Mouse (Mus musculus) megakaryocyte progenitor cell, adult 5-6 weeks (primary cell): ENCODE results near the gene Erc2. TPM values are rescaled to one million over a fixed set of nuclear protein-coding genes. Genes with fewer than 3 reads are reported as not detected.
"Not testable (repeated sequence)": the region's sequence is repeated elsewhere in the genome, so short reads cannot be mapped to it uniquely, and the experiment has no call there.

Experiments
- ATAC-seq: replicated peaks from 2 replicates; pipeline ENCODE4 v1.8.0; 2016; ENCODE audit warnings: mild to moderate bottlenecking, moderate TSS enrichment, inconsistent platforms; ENCODE audit not compliant: poor library complexity
- total RNA-seq, 2 experiments: library from RNA; stranded (forward) in 1 of 2; stranded (reverse) in 1 of 2; fragments of 157-497, 149-512 nt in 1 of 2; fragments of 200-1000 nt in 1 of 2; gene quantifications; 2 replicates each; pipeline versions ENCODE4 v1.2.3 to v1.2.4; 2015 to 2017

Gene Erc2
- total RNA-seq (2015) (0.22 TPM in 1 of 2 replicates, not detected in the other), total RNA-seq (2017) (not detected in 2 replicates)

GRCm38 (mm10) chr14:27622176-27622922 lies at the start of gene Erc2:
Gene Erc2, plus strand, starts transcription at chr14:27622428.
- ATAC-seq: no peak

- ATAC-seq: no peak
These were observed 43.8 kb upstream of the Erc2 start for GRCm38 (mm10) chr14:27578443-27578842.

- ATAC-seq: not testable (repeated sequence)
These were observed 32.6 kb upstream of the Erc2 start for GRCm38 (mm10) chr14:27589616-27590015.

- no peak for ATAC-seq
These were observed 30.1 kb upstream of the Erc2 start for GRCm38 (mm10) chr14:27592163-27592562.

GRCm38 (mm10) chr14:27596265-27596664 lies 26.0 kb upstream of the Erc2 start:
- peak; percentile 100 for ATAC-seq

- ATAC-seq: no peak
These were observed 20.1 kb upstream of the Erc2 start for GRCm38 (mm10) chr14:27602136-27602535.

GRCm38 (mm10) chr14:27607419-27607818 lies 14.8 kb upstream of the Erc2 start:
- ATAC-seq: no peak

- no peak for ATAC-seq
These were observed 8.5 kb upstream of the Erc2 start for GRCm38 (mm10) chr14:27613766-27614165.

GRCm38 (mm10) chr14:27617286-27617685 lies 4.9 kb upstream of the Erc2 start:
- ATAC-seq: no peak

- ATAC-seq: no peak
These were observed 652 bp upstream of the Erc2 start for GRCm38 (mm10) chr14:27621576-27621975.

GRCm38 (mm10) chr14:27622923-27623219 lies 643 bp downstream of the Erc2 start:
- ATAC-seq: no peak

GRCm38 (mm10) chr14:27623368-27623767 lies 1.1 kb downstream of the Erc2 start:
- no peak for ATAC-seq

GRCm38 (mm10) chr14:27628701-27629100 lies 6.5 kb downstream of the Erc2 start:
- ATAC-seq: no peak

GRCm38 (mm10) chr14:27629369-27630012 lies 7.3 kb downstream of the Erc2 start:
- no peak for ATAC-seq

- no peak for ATAC-seq
These were observed 8.9 kb downstream of the Erc2 start for GRCm38 (mm10) chr14:27630973-27631640.

- no peak for ATAC-seq
These were observed 12.5 kb downstream of the Erc2 start for GRCm38 (mm10) chr14:27634761-27635160.

- ATAC-seq: no peak
These were observed 14.3 kb downstream of the Erc2 start for GRCm38 (mm10) chr14:27636556-27636955.

GRCm38 (mm10) chr14:27641382-27641781 lies 19.2 kb downstream of the Erc2 start:
- ATAC-seq: no peak

- no peak for ATAC-seq
These were observed 20.8 kb downstream of the Erc2 start for GRCm38 (mm10) chr14:27642981-27643380.

GRCm38 (mm10) chr14:27654670-27655069 lies 32.4 kb downstream of the Erc2 start:
- no peak for ATAC-seq

GRCm38 (mm10) chr14:27658616-27659015 lies 36.4 kb downstream of the Erc2 start:
- ATAC-seq: no peak

GRCm38 (mm10) chr14:27661466-27661865 lies 39.2 kb downstream of the Erc2 start:
- ATAC-seq: no peak
